Mouse (Mus musculus) liver, postnatal 0 days (tissue): ENCODE results near the gene Tmprss6. TPM values are rescaled to one million over a fixed set of nuclear protein-coding genes. Genes with fewer than 3 reads are reported as not detected.

Experiments
- ATAC-seq: fragments of 200-750 bp; cut with Nextera tagmentation; 2 replicates; pipeline ENCODE4 v1.8.0; 2017; ENCODE audit warnings: mild to moderate bottlenecking, moderate library complexity
- DNase-seq: peaks from one replicate; pipeline ENCODE4 v3.0.0-alpha.2; 2016
- H3K27ac ChIP-seq: fragments of 300-500 bp; sonication (generic); 2 replicates; pipeline ENCODE4 v1.5.1; 2014; ENCODE audit warnings: antibody characterized with exemption, moderate library complexity, mild to moderate bottlenecking, low read depth
- H3K27me3 ChIP-seq: fragments of 300-500 bp; sonication (generic); 2 replicates; pipeline ENCODE4 v1.6.1; 2014; ENCODE audit warnings: low read length, control low read depth, mixed read lengths; ENCODE audit not compliant: insufficient read depth
- H3K36me3 ChIP-seq: fragments of 300-500 bp; sonication (generic); replicated peaks from 2 replicates; pipeline ENCODE4 v1.6.1; 2014; ENCODE audit warnings: mild to moderate bottlenecking, control low read depth, low read length, moderate library complexity, mixed read lengths; ENCODE audit not compliant: insufficient read depth
- H3K4me1 ChIP-seq: fragments of 300-500 bp; sonication (generic); 2 replicates; pipeline ENCODE4 v1.6.1; 2014; ENCODE audit warnings: antibody characterized with exemption, mild to moderate bottlenecking, control low read depth; ENCODE audit not compliant: insufficient read depth
- H3K4me2 ChIP-seq: fragments of 300-500 bp; sonication (generic); 2 replicates; pipeline ENCODE4 v1.6.1; 2014; ENCODE audit warnings: low read depth, mild to moderate bottlenecking, low read length, moderate library complexity, mixed read lengths
- H3K4me3 ChIP-seq: fragments of 300-500 bp; sonication (generic); 2 replicates; pipeline ENCODE4 v1.5.1; 2014; ENCODE audit warnings: low read depth, low read length
- H3K9ac ChIP-seq: fragments of 300-500 bp; sonication (generic); replicated peaks from 2 replicates; pipeline ENCODE4 v1.6.1; 2014; ENCODE audit warnings: mild to moderate bottlenecking, moderate library complexity
- H3K9me3 ChIP-seq: fragments of 300-500 bp; sonication (generic); 2 replicates; pipeline ENCODE4 v1.6.1; 2016; ENCODE audit warnings: mild to moderate bottlenecking, control low read depth, low read length, mixed read lengths
- CTCF ChIP-seq: sonication (generic); IDR thresholded peaks from 2 replicates; pipeline ENCODE4 v1.5.1; 2016; ENCODE audit warnings: antibody characterized with exemption, low read depth
- EP300 ChIP-seq: IDR thresholded peaks from 2 replicates; pipeline ENCODE4 v1.6.1; 2016; ENCODE audit warnings: antibody characterized with exemption, low read depth, mild to moderate bottlenecking
- WGBS: fragments of 180-500 bp; shearing (Covaris S2); extraction: QIAGEN DNeasy Blood & Tissue Kit; methylation state at CpG from one replicate; pipeline ENCODE4 v1.1.7; 2014; ENCODE audit not compliant: insufficient replicate concordance; 5-methylcytosine and 5-hydroxymethylcytosine counted together
- polyA plus RNA-seq: library from polyadenylated mRNA; unstranded; fragments of >200 nt; fragmentation: Nextera tagmentation; extraction: Ambion mirVana; gene quantifications from 2 replicates; pipeline ENCODE4 v1.2.1, GENCODE M21; 2015

The Tmprss6 gene
- polyA plus RNA-seq, 1 experiment from 2014 or later = 80.3 TPM

GRCm38 (mm10) chr15:78510736-78511135 is 42.3 kb upstream of the Tmprss6 start:
- Histone ChIP-seq H3K4me1 (peaks cover 24% of the 10 kb centered on the region), H3K27me3 (no peaks in the 10 kb centered on the region), H3K36me3 (no peaks in the 10 kb centered on the region), H3K4me3 (no peak overlapping the region), H3K9me3 (no peaks in the 10 kb centered on the region), H3K4me2 (no peak overlapping the region), H3K9ac (no peak overlapping the region), H3K27ac (peak overlapping the region; percentile 29; the same call in 1 of the 2 replicates)
- TF ChIP-seq EP300 (no peak), CTCF (no peak)
- WGBS = 64% methylated on average over 6 of the region's 6 CpGs
- no peak for ATAC-seq
- no peak for DNase-seq

- Histone ChIP-seq H3K27me3 (no peaks in the 10 kb centered on the region), H3K9ac (no peak overlapping the region), H3K4me2 (no peak overlapping the region), H3K4me1 (peaks cover 24% of the 10 kb centered on the region), H3K9me3 (no peaks in the 10 kb centered on the region), H3K4me3 (no peak overlapping the region), H3K27ac (no peak overlapping the region), H3K36me3 (no peaks in the 10 kb centered on the region)
- DNase-seq = peak; percentile 28
- ATAC-seq = no peak
- WGBS = 45% methylated on average over 8 of the region's 8 CpGs
- no peak for TF ChIP-seq EP300
- TF ChIP-seq CTCF = no peak
Observed at GRCm38 (mm10) chr15:78510121-78510576, 41.7 kb upstream of the Tmprss6 start.

GRCm38 (mm10) chr15:78509297-78509899 is 41.0 kb upstream of the Tmprss6 start:
- no peaks in the 10 kb centered on the region for H3K36me3 ChIP-seq
- peaks cover 23% of the 10 kb centered on the region for H3K4me1 ChIP-seq
- no peaks in the 10 kb centered on the region for H3K9me3 ChIP-seq
- no peak overlapping the region for H3K9ac ChIP-seq
- no peak for TF ChIP-seq EP300
- no peak for TF ChIP-seq CTCF
- H3K27me3 ChIP-seq = no peaks in the 10 kb centered on the region
- H3K4me2 ChIP-seq = no peak overlapping the region
- no peak overlapping the region for H3K4me3 ChIP-seq
- no peak overlapping the region for H3K27ac ChIP-seq
- 58% methylated on average over 12 of the region's 12 CpGs for WGBS
- DNase-seq (no peak), ATAC-seq (no peak)

- 79% methylated on average over 7 of the region's 7 CpGs for WGBS
- no peak overlapping the region for H3K27ac ChIP-seq
- no peak for ATAC-seq
- no peak overlapping the region for H3K9ac ChIP-seq
- TF ChIP-seq EP300 (no peak), CTCF (no peak)
- no peaks in the 10 kb centered on the region for H3K27me3 ChIP-seq
- no peak overlapping the region for H3K4me3 ChIP-seq
- H3K4me1 ChIP-seq = peaks cover 21% of the 10 kb centered on the region
- H3K4me2 ChIP-seq = no peak overlapping the region
- H3K36me3 ChIP-seq = no peaks in the 10 kb centered on the region
- no peak for DNase-seq
- H3K9me3 ChIP-seq = peaks cover 3% of the 10 kb centered on the region; the same call in 1 of the 2 replicates
Observed at GRCm38 (mm10) chr15:78508443-78508842, 40.0 kb upstream of the Tmprss6 start.

GRCm38 (mm10) chr15:78505541-78505940 is 37.1 kb upstream of the Tmprss6 start:
- WGBS = 58% methylated on average over 3 of the region's 3 CpGs

GRCm38 (mm10) chr15:78504816-78505215 is 36.4 kb upstream of the Tmprss6 start:
- DNase-seq = no peak
- TF ChIP-seq CTCF = no peak
- TF ChIP-seq EP300 = no peak
- H3K27me3 ChIP-seq = no peaks in the 10 kb centered on the region
- H3K36me3 ChIP-seq = no peaks in the 10 kb centered on the region
- H3K9ac ChIP-seq = no peak overlapping the region
- no peak overlapping the region for H3K4me2 ChIP-seq
- no peaks in the 10 kb centered on the region for H3K4me1 ChIP-seq
- no peak for ATAC-seq
- no peak overlapping the region for H3K4me3 ChIP-seq
- H3K27ac ChIP-seq = no peak overlapping the region
- peaks cover 3% of the 10 kb centered on the region; the same call in 1 of the 2 replicates for H3K9me3 ChIP-seq
- WGBS = 80% methylated on average over 5 of the region's 5 CpGs

More at GRCm38 (mm10) chr15:78505541-78505940, 37.1 kb upstream of the Tmprss6 start:
- TF ChIP-seq CTCF (no peak), EP300 (no peak)
- Histone ChIP-seq H3K9me3 (peaks cover 3% of the 10 kb centered on the region; the same call in 1 of the 2 replicates), H3K4me2 (no peak overlapping the region), H3K36me3 (no peaks in the 10 kb centered on the region), H3K27ac (no peak overlapping the region), H3K4me3 (no peak overlapping the region), H3K4me1 (peaks cover 4% of the 10 kb centered on the region), H3K27me3 (no peaks in the 10 kb centered on the region), H3K9ac (no peak overlapping the region)
- ATAC-seq = no peak
- DNase-seq = no peak
